Mouse (Mus musculus) ES-E14 (cell line): ENCODE results near the gene Hpca. TPM values are rescaled to one million over a fixed set of nuclear protein-coding genes. Genes with fewer than 3 reads are reported as not detected.

Experiments used
- DNase-seq: peaks from one replicate; pipeline ENCODE4 v3.0.0-alpha.2; 2013; ENCODE audit warnings: low read depth, low spot score
- H3K27ac ChIP-seq: 2 replicates; pipeline ENCODE4 v1.5.1; 2012; ENCODE audit warnings: low read depth, mild to moderate bottlenecking, low read length, moderate library complexity, mixed read lengths; ENCODE audit not compliant: poor library complexity, insufficient read depth, severe bottlenecking
- H3K36me3 ChIP-seq: 2 replicates; pipeline ENCODE4 v1.6.1; 2012; ENCODE audit warnings: mild to moderate bottlenecking, low read length, moderate library complexity, mixed read lengths; ENCODE audit not compliant: control insufficient read depth, poor library complexity, insufficient read depth, severe bottlenecking
- H3K4me1 ChIP-seq, 2 experiments: fragments of 150-350 bp in 1 of 2; sonication (generic) in 1 of 2; 2 replicates each; pipeline ENCODE4 v1.6.1; 2012; ENCODE audit warnings: low read length in 2 of 2, mild to moderate bottlenecking in 1 of 2, mixed read lengths in 1 of 2; ENCODE audit not compliant: control insufficient read depth in 2 of 2, insufficient read depth in 2 of 2, poor library complexity in 1 of 2
- H3K4me3 ChIP-seq, 2 experiments: fragments of 150-350 bp in 1 of 2; sonication (generic) in 1 of 2; 2 replicates each; pipeline ENCODE4 v1.5.1; 2012; ENCODE audit warnings: low read length in 2 of 2, low read depth in 1 of 2, mild to moderate bottlenecking in 1 of 2, mixed read lengths in 1 of 2; ENCODE audit not compliant: insufficient read depth in 1 of 2, poor library complexity in 1 of 2, severe bottlenecking in 1 of 2
- H3K9ac ChIP-seq: 2 replicates; pipeline ENCODE4 v1.6.1; 2012; ENCODE audit warnings: low read depth, mild to moderate bottlenecking, low read length, mixed read lengths; ENCODE audit not compliant: poor library complexity, insufficient read depth, severe bottlenecking
- H3K9me3 ChIP-seq: fragments of 150-350 bp; sonication (generic); 2 replicates; pipeline ENCODE4 v1.6.1; 2012; ENCODE audit warnings: low read depth, mild to moderate bottlenecking, low read length; ENCODE audit not compliant: control insufficient read depth, insufficient read depth
- CHD2 ChIP-seq: IDR thresholded peaks from 2 replicates; pipeline ENCODE4 v1.6.1; 2014; ENCODE audit warnings: mild to moderate bottlenecking, low read depth, low read length, inconsistent platforms
- HCFC1 ChIP-seq: IDR thresholded peaks from 2 replicates; pipeline ENCODE4 v1.6.1; 2012; ENCODE audit warnings: low read length, inconsistent platforms, borderline replicate concordance; ENCODE audit not compliant: insufficient read depth
- MAFK ChIP-seq: IDR thresholded peaks from 2 replicates; pipeline ENCODE4 v1.6.1; 2014; ENCODE audit warnings: mild to moderate bottlenecking, low read depth, low read length, inconsistent platforms; ENCODE audit not compliant: insufficient read depth
- ZC3H11A ChIP-seq: IDR thresholded peaks from 2 replicates; pipeline ENCODE4 v1.6.1; 2012; ENCODE audit warnings: low read depth, mild to moderate bottlenecking, inconsistent platforms, low read length, borderline replicate concordance
- ZNF384 ChIP-seq: IDR thresholded peaks from 2 replicates; pipeline ENCODE4 v1.6.1; 2012; ENCODE audit warnings: low read depth, low read length, inconsistent platforms
- in situ Hi-C, 2 experiments: fragments of 600-800 bp; cut with MboI; formaldehyde crosslinking; loops; one replicate each; pipeline ENCODE4 v1.15.1; 2025; ENCODE audit warnings: low sequenced_read_pairs in 2 of 2, inconsistent platforms in 1 of 2; ENCODE audit not compliant: unreplicated experiment in 2 of 2
- total RNA-seq: library from RNA; depleted of rRNA; stranded (reverse); fragments of 300-350 nt; gene quantifications from 2 replicates; pipeline ENCODE4 v1.2.3, GENCODE M21; 2012

The Hpca gene
- total RNA-seq, 1 experiment = 4.4 TPM

GRCm38 (mm10) chr4:129120520-129121445 is 1.1 kb downstream of the Hpca start:
- H3K9ac ChIP-seq = no peak overlapping the region; the same call in 1 of the 2 replicates
- no peak overlapping the region for H3K27ac ChIP-seq
- no peaks in the 10 kb centered on the region for H3K36me3 ChIP-seq
- TF ChIP-seq ZC3H11A (no peak), MAFK (no peak), HCFC1 (no peak), CHD2 (no peak), ZNF384 (no peak)
- in situ Hi-C loops = no loop called here
- peak overlapping the region; percentile 64 to 65 for H3K4me3 ChIP-seq
- no peaks in the 10 kb centered on the region for H3K9me3 ChIP-seq
- H3K4me1 ChIP-seq = peaks cover 0 to 17% of the 10 kb centered on the region in 2 experiments; a peak in 2 of 4 replicates
- DNase-seq = peak; percentile 75

- H3K9ac ChIP-seq = no peak overlapping the region
- DNase-seq = no peak
- H3K4me3 ChIP-seq = no peak overlapping the region
- no peaks in the 10 kb centered on the region for H3K9me3 ChIP-seq
- H3K36me3 ChIP-seq = no peaks in the 10 kb centered on the region
- peaks cover 0 to 9% of the 10 kb centered on the region in 2 experiments; a peak in 2 of 4 replicates for H3K4me1 ChIP-seq
- H3K27ac ChIP-seq = no peak overlapping the region
- TF ChIP-seq CHD2 (no peak), MAFK (no peak), HCFC1 (no peak), ZNF384 (no peak), ZC3H11A (no peak)
- in situ Hi-C loops = no loop called here
Observed at GRCm38 (mm10) chr4:129119708-129120107, 2.1 kb downstream of the Hpca start.

GRCm38 (mm10) chr4:129117720-129118510 is 3.9 kb downstream of the Hpca start:
- Histone ChIP-seq H3K4me3 (peak overlapping the region; percentile 36 to 41; a peak in 1 of 4 replicates), H3K36me3 (no peaks in the 10 kb centered on the region), H3K9ac (no peak overlapping the region), H3K9me3 (no peaks in the 10 kb centered on the region), H3K4me1 (peaks cover 4 to 15% of the 10 kb centered on the region in 2 experiments), H3K27ac (no peak overlapping the region)
- TF ChIP-seq MAFK = no peak
- TF ChIP-seq ZNF384 = peak; percentile 78
- in situ Hi-C loops = no loop called here
- DNase-seq = no peak

- H3K4me1 ChIP-seq = peaks cover 4 to 15% of the 10 kb centered on the region in 2 experiments
- DNase-seq = no peak
- TF ChIP-seq CHD2 (no peak), ZNF384 (no peak), MAFK (no peak), ZC3H11A (no peak), HCFC1 (no peak)
- no peak overlapping the region for H3K4me3 ChIP-seq
- H3K9me3 ChIP-seq = no peaks in the 10 kb centered on the region
- H3K9ac ChIP-seq = no peak overlapping the region
- H3K36me3 ChIP-seq = no peaks in the 10 kb centered on the region
- H3K27ac ChIP-seq = no peak overlapping the region
- in situ Hi-C loops = no loop called here
Observed at GRCm38 (mm10) chr4:129116703-129117102, 5.1 kb downstream of the Hpca start.
